Mouse (Mus musculus): Measurements from ENCODE around the gene Map7.

- TF ChIP-seq POLR2A (IDR thresholded peaks at IDR 0.05; ENCODE audit: extremely low read depth, insufficient read depth, low read length) (no peak), CTCF (IDR thresholded peaks at IDR 0.05; ENCODE audit: low read depth, low read length) (no peak)
Observed at GRCm38 (mm10) chr10:20184326-20184725, 36.1 kb downstream of the Map7 start.

Measured in liver, adult 2 months (tissue).